Mouse (Mus musculus) heart, embryonic 10.5 days (tissue): ENCODE measurements around the gene Vstm4. TPM values are rescaled to one million over a fixed set of nuclear protein-coding genes. Genes with fewer than 3 reads are reported as not detected.
A peak's percentile ranks its signal among the peaks of the same experiment; 100 is the strongest.

ENCODE experiments used
- DNase-seq: peaks from one replicate; pipeline ENCODE4 v3.0.0-alpha.2; 2017; ENCODE audit warnings: low spot score
- H3K27ac ChIP-seq: fragments of 300-500 bp; sonication (generic); 2 replicates; pipeline ENCODE4 v1.5.1; 2016; ENCODE audit warnings: mild to moderate bottlenecking
- H3K27me3 ChIP-seq: fragments of 300-500 bp; sonication (generic); 2 replicates; pipeline ENCODE4 v1.6.1; 2016; ENCODE audit warnings: mild to moderate bottlenecking; ENCODE audit not compliant: poor library complexity, insufficient read depth, severe bottlenecking
- H3K36me3 ChIP-seq: fragments of 300-500 bp; sonication (generic); 2 replicates; pipeline ENCODE4 v1.6.1; 2016; ENCODE audit warnings: mild to moderate bottlenecking, moderate library complexity
- H3K4me1 ChIP-seq: fragments of 300-500 bp; sonication (generic); 2 replicates; pipeline ENCODE4 v1.6.1; 2016; ENCODE audit warnings: mild to moderate bottlenecking
- H3K4me3 ChIP-seq: fragments of 300-500 bp; sonication (generic); 2 replicates; pipeline ENCODE4 v1.5.1; 2016; ENCODE audit warnings: mild to moderate bottlenecking, moderate library complexity
- H3K9me3 ChIP-seq: fragments of 300-500 bp; sonication (generic); 2 replicates; pipeline ENCODE4 v1.6.1; 2016; ENCODE audit warnings: mild to moderate bottlenecking, moderate library complexity
- WGBS: fragments of 180-500 bp; shearing (Covaris S2); methylation state at CpG from one replicate; pipeline ENCODE4 v1.1.7; 2016; 5-methylcytosine and 5-hydroxymethylcytosine counted together
- polyA plus RNA-seq: library from polyadenylated mRNA; unstranded; fragments of >200 nt; fragmentation: Nextera tagmentation; extraction: Ambion mirVana; gene quantifications from 2 replicates; pipeline ENCODE4 v1.2.1, GENCODE M21; 2016

Gene Vstm4
- polyA plus RNA-seq, 1 experiment from 2014 or later = 6.1 TPM

DNA sequence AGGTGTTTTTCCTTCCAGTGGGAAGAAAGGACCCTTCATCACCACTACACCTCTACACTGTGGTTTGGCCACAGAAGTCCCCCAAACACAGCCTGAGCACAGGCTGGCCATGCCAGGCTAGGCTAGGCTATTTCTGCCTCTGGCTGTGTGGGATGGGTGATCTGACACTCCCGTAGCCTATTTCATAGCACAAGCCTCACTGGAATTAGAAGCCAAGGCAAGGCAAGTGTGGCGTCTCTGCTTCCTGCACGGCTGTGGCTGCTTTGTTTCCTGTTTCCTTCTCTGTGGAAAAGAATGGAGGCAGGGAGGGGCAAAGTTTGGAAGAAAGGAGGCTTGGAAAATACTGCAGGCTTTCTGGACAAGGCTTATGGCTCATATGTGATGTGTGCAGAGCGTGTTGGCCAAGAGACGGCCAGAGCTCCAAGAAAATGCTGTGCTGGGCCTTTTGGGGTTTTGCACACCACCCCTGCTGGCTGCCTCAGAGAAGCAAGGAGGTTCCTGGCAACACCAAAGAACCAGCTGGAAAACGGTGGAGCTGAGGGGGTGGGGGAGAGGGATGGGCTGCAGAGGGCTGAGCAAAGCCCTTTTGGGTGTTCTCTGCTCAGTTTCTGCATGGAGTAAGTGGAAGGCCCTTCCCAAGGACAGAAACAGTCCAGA is 28.4 kb upstream of the Vstm4 start:
- Histone ChIP-seq H3K36me3 (no peaks in the 10 kb centered on the region), H3K27me3 (no peaks in the 10 kb centered on the region), H3K4me3 (no peak overlapping the region), H3K4me1 (peaks cover 46% of the 10 kb centered on the region), H3K27ac (peak overlapping the region; percentile 68), H3K9me3 (no peaks in the 10 kb centered on the region)
- peak; percentile 55 for DNase-seq
- WGBS = 56% methylated on average over 6 of the region's 6 CpGs

DNA sequence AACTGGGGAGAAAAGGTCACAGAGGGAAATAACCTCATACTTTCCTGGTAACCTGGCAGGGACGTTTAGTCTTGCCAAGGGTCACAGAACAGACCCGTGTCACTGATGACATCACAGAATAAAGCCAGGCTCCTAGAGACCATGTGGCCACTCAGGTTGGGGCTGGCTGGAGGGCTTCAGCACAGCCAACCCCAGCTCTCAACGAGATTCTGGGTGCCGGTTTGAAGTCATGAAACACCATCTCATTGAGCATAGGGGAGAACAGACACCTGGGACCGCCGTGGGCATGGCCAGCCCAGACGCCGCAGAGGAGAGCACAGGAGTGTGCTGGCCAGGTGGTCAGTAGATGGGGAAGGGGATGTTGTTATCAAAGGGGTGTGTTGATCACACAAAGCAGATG is 22.7 kb upstream of the Vstm4 start, which contains the start of gene Fam170b:
Gene Fam170b (plus strand): TSS at position 116 of the 400 bp plus-strand sequence.
- H3K27me3 ChIP-seq = peaks cover 22% of the 10 kb centered on the region
- no peaks in the 10 kb centered on the region for H3K9me3 ChIP-seq
- H3K36me3 ChIP-seq = no peaks in the 10 kb centered on the region
- 0 out of 2 replicates have a peak within 1 kb of the TSS, but pooled peaks have one; percentile 4 for H3K27ac ChIP-seq
- H3K4me3 ChIP-seq = no peak within 1 kb of the TSS
- WGBS = 75% methylated on average over 8 of the region's 8 CpGs
- DNase-seq = peak; percentile 61
- 0 out of 2 replicates have a peak, but pooled peaks cover 15% of the 10 kb centered on the region for H3K4me1 ChIP-seq

DNA sequence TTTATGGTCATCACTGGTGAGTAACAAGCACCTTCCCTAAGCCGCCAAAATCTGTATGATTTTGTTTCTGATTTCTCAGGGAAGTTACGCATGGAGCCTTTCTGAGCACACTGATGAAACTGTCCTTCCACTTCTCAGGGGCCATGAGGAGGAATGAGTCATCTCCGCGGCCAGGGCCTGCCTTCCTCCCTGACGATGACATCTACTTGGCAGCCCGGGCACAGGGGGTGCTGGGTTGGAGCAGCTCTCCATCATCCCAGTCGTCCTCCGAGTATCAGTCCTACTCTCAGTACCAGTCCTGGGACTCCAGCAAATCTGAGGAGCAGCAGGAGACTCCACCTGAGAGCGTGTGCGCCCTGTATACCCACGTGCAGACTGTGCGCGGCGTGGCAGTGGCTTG is 21.4 kb upstream of the Vstm4 start:
- peaks cover 22% of the 10 kb centered on the region for H3K27me3 ChIP-seq
- H3K27ac ChIP-seq = no peak overlapping the region
- H3K4me1 ChIP-seq = 0 out of 2 replicates have a peak, but pooled peaks cover 15% of the 10 kb centered on the region
- H3K9me3 ChIP-seq = no peaks in the 10 kb centered on the region
- H3K36me3 ChIP-seq = no peaks in the 10 kb centered on the region
- 76% methylated on average over 14 of the region's 14 CpGs for WGBS
- no peak overlapping the region for H3K4me3 ChIP-seq
- DNase-seq = no peak

DNA sequence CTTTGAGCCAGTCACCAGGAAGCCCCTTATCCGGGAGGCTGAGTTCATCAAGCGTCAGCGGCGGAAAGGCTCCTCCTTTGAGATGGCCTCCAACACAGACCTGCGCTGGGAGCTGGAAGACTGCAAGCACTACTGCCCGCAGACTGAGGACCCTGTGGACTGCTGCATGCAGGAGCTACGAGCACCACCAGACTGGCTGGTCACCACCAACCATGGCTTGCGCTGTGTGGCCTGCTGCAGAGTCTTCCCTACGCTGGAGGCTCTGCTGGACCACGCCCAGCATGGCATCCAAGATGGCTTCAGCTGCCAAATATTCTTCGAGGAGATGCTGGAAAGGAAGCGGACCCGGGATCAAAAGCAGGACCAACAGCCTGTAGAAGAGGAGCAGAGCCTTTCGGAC is 21.0 kb upstream of the Vstm4 start:
- WGBS = 77% methylated on average over 14 of the region's 14 CpGs
- Histone ChIP-seq H3K9me3 (no peaks in the 10 kb centered on the region), H3K36me3 (no peaks in the 10 kb centered on the region), H3K27me3 (peaks cover 22% of the 10 kb centered on the region), H3K4me1 (0 out of 2 replicates have a peak, but pooled peaks cover 15% of the 10 kb centered on the region), H3K4me3 (no peak overlapping the region), H3K27ac (no peak overlapping the region)
- DNase-seq = peak; percentile 67

DNA sequence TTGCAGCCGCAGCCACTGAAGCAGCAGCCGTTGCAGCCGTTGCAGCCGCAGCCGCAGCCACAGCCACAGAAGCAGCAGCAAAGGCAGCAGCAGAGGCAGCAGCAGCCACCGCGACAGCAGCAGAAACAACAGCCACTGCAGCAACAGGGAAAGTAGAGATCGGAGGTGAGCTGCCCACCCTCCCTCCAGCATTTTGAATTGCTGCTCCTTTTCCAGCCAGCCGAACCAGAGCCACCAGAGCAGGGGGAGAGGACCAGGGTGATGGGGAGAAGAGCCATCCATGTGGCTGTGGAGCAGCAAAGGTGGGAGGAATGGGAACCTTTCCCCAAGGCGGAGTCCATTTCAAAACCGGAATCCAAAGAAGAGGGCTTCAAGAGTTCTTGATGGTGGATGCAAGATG is 20.4 kb upstream of the Vstm4 start:
- no peak overlapping the region for H3K27ac ChIP-seq
- no peaks in the 10 kb centered on the region for H3K9me3 ChIP-seq
- 0 out of 2 replicates have a peak, but pooled peaks cover 15% of the 10 kb centered on the region for H3K4me1 ChIP-seq
- H3K27me3 ChIP-seq = peaks cover 22% of the 10 kb centered on the region
- 87% methylated on average over 11 of the region's 11 CpGs for WGBS
- no peak overlapping the region for H3K4me3 ChIP-seq
- peak; percentile 64 for DNase-seq
- H3K36me3 ChIP-seq = no peaks in the 10 kb centered on the region

DNA sequence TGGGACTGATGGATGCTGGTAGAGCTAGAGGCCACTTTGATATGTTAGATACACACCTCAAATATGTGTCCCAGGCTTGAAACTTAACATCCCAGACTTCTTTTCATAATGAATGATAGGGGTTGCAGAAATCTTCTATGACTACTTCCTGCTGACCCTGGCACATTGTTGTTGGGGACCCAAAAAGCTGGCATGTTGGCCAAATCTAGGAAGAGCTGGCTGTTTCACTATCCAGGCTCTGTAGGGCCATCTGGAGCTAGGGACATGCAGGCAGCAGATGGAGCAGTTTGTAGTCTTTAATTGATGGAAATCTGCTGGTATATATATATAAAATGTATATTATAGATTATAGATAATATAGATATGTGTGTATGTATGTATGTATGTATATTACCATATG is 14.5 kb upstream of the Vstm4 start:
- H3K36me3 ChIP-seq = no peaks in the 10 kb centered on the region
- no peaks in the 10 kb centered on the region for H3K9me3 ChIP-seq
- no peaks in the 10 kb centered on the region for H3K27me3 ChIP-seq
- H3K27ac ChIP-seq = no peak overlapping the region
- H3K4me3 ChIP-seq = no peak overlapping the region
- no peak for DNase-seq
- no peaks in the 10 kb centered on the region for H3K4me1 ChIP-seq

DNA sequence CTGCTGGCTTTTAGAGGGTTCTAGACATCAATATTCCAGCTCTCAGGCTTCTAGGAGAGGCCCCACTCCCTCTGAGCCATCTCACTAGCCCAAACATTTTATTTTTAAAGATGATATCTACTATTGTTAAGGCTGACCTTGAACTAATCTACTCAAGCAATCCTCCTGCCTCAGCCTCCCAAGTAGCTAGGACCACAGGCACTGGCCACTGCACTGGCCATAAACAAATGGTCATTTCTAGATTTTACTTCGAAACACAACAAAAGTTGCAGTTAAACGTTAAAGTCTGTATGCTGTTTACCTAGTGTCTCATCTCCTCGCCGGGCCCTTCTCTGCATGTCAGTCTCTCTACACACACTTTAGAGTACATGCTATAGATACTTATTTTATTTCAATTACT is 2.5 kb upstream of the Vstm4 start:
- Histone ChIP-seq H3K27ac (no peak overlapping the region), H3K36me3 (no peaks in the 10 kb centered on the region), H3K27me3 (peaks cover 30% of the 10 kb centered on the region), H3K4me1 (peaks cover 21% of the 10 kb centered on the region), H3K9me3 (no peaks in the 10 kb centered on the region), H3K4me3 (no peak overlapping the region)
- peak; percentile 33 for DNase-seq
- 87% methylated on average over 4 of the region's 4 CpGs for WGBS

DNA sequence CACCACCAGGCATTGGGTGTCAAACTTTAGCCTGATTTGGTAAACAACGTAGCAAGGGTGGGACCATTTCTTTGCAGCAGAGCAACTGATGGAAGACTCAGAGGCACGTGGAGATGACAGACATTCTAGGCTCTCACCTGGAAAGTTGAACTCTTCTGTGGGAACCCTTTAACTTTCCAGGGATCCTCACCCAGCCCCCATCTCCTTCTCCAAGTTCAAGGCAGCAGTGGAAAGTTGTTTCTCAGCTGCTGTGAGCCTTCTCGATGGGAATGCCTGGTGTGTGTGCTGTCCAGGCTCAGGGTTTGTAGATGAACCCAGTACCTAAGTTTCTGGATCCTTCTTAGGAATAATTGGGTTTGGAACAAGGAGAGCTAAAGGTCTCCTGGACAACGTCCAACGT is 310 bp upstream of the Vstm4 start:
- peak; percentile 66 for DNase-seq
- peak overlapping the region; percentile 79 for H3K4me3 ChIP-seq
- no peaks in the 10 kb centered on the region for H3K9me3 ChIP-seq
- 32% methylated on average over 5 of the region's 5 CpGs for WGBS
- H3K36me3 ChIP-seq = no peaks in the 10 kb centered on the region
- H3K27ac ChIP-seq = peak overlapping the region; percentile 89
- H3K4me1 ChIP-seq = peaks cover 43% of the 10 kb centered on the region
- peaks cover 34% of the 10 kb centered on the region for H3K27me3 ChIP-seq

DNA sequence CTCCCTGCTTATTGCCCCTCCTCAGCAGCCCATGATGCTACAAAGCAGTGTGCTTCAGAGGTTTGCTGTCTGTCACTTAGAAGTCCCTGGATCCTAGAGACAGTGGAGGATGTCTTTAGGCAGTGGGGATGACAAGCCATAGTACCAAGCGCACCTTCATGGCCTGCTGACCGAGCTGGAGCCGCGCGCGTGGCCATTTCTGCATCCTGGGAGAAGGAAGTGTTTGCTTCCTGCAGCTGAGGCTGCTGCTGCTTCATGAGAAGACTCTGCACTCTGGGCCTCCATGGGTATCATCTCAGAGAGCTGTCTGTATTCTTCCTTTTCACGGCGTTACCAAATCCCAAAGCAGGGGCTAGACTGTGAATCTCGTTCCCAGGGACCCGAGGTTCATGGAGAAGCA is 1.8 kb downstream of the Vstm4 start:
- H3K9me3 ChIP-seq = no peaks in the 10 kb centered on the region
- DNase-seq = peak; percentile 57
- H3K36me3 ChIP-seq = no peaks in the 10 kb centered on the region
- WGBS = 94% methylated on average over 10 of the region's 10 CpGs
- H3K27ac ChIP-seq = 0 out of 2 replicates have a peak overlapping the region, but pooled peaks have one; percentile 23
- H3K27me3 ChIP-seq = peaks cover 34% of the 10 kb centered on the region
- peaks cover 50% of the 10 kb centered on the region for H3K4me1 ChIP-seq
- no peak overlapping the region for H3K4me3 ChIP-seq

DNA sequence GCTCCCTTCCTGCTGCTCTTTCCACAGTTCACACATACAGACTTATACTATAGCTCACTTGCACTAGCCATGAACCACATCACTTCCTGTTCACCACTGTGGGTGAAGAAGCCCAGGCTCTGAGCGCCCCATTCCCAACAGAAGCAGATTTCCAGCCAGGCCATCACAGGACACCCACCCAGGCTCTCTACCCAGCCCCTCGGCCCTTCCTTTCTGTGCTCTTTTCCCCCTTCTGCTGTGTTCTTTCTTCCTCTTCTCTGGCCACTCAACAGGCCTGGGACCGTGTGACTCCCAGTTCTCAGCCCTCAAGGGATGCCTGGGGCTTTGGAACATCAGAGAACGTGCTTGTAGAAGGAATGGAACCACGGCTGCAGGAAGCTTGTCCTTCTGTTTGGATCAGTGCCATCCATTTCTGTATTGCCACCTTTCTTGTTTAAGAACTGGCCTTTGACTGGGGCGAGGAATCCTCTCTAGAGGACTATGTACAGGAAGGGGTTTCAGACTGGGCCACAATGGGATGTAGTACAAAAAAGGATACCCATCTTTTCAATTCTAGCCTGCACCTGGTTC is 2.5 kb downstream of the Vstm4 start:
- no peaks in the 10 kb centered on the region for H3K36me3 ChIP-seq
- peak overlapping the region; percentile 42 for H3K27ac ChIP-seq
- H3K4me1 ChIP-seq = peaks cover 50% of the 10 kb centered on the region
- peaks cover 34% of the 10 kb centered on the region for H3K27me3 ChIP-seq
- WGBS = 68% methylated on average over 6 of the region's 6 CpGs
- H3K9me3 ChIP-seq = no peaks in the 10 kb centered on the region
- no peak overlapping the region for H3K4me3 ChIP-seq
- peak; percentile 51 for DNase-seq

DNA sequence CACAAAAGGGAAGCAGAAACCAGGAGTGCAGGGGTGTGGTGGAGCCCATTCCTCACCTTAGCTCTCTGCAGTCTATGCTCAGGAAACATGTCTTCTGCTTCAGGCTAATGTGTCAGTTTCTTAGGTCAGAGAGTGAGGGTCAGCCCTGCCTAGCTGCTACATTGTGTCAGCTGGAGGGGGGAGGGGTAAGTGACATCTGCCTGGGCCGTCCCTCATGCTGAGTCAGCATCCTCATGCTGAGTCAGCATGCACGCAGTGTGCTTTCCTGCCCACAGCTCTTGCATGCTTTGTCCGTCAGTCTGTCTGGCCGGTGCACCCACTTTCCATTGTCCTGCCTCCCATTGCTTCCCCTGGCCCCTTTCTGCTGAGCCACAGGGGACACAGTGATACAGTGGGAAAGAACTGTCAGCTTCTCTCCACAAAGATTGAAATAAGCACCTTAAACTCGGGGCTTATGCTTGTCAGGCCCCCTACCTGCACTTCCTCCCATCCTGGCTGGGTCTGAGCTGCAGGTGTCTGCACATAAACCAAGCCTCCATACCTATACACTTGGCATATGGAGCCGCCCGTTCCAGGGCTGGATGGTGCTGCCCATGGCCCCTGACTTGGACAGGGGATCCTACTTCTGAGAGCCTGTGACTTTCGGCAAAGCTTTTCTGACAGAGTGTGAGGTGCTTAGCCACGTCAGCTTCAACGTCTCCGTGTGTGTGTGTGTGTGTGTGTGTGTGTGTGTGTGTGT is 3.4 kb downstream of the Vstm4 start:
- peaks cover 50% of the 10 kb centered on the region for H3K4me1 ChIP-seq
- peak; percentile 72 for DNase-seq
- 46% methylated on average over 11 of the region's 11 CpGs for WGBS

DNA sequence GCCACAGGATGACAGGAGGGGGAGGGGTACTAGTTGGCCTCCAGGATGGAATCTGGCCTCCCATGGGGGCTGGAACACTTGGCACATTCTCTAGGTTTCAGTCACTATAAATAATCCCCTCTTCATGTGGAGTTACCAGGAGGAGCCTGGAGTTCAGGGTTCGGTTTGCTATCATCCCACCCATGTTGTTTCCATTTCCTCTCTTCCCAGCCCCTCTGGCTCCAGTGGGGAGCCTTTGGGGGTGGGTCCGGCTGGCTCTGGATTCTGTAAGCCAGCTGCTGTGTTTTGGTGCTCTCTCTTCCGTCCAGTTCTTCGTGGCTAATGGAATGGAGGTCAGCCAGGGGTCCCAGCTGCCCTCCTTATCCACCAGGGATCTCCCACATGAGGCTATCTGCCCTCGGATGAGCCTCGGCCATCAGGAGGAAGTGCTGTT is 4.6 kb downstream of the Vstm4 start:
- Histone ChIP-seq H3K4me3 (peak overlapping the region; percentile 10; the same call in 1 of the 2 replicates), H3K9me3 (no peaks in the 10 kb centered on the region), H3K27me3 (peaks cover 25% of the 10 kb centered on the region), H3K4me1 (peaks cover 47% of the 10 kb centered on the region), H3K36me3 (no peaks in the 10 kb centered on the region), H3K27ac (peak overlapping the region; percentile 81)
- 12% methylated on average over 6 of the region's 6 CpGs for WGBS
- DNase-seq = peak; percentile 85

More for the DNA sequence above, 3.4 kb downstream of the Vstm4 start:
- Histone ChIP-seq H3K27ac (peak overlapping the region; percentile 56), H3K27me3 (peaks cover 34% of the 10 kb centered on the region), H3K36me3 (no peaks in the 10 kb centered on the region), H3K4me3 (no peak overlapping the region), H3K9me3 (no peaks in the 10 kb centered on the region)

DNA sequence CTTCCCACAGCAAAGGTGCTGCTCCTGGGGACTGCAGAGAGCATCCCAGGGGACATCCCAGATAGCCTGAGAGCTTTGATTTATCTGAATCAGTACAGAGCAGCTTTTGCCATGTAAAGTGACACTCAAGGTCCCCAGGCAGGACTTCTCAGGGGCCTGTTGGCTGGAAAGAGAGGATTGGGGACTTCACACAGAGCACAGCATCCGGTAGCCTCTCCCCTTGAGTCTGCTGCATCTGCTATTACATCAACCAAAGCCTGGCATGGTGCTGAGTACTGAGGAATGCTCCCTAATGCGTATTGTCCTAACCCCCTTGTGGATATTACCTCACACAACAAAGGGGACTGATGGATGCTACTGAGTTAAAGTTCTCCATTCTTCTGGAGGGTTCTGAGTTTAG is 5.1 kb downstream of the Vstm4 start:
- Histone ChIP-seq H3K4me3 (peak overlapping the region; percentile 10; the same call in 1 of the 2 replicates), H3K27me3 (peaks cover 20% of the 10 kb centered on the region), H3K27ac (peak overlapping the region; percentile 81), H3K9me3 (no peaks in the 10 kb centered on the region), H3K36me3 (no peaks in the 10 kb centered on the region), H3K4me1 (peaks cover 42% of the 10 kb centered on the region)
- 35% methylated on average over 2 of the region's 2 CpGs for WGBS
- DNase-seq = no peak
